Mouse (Mus musculus): ENCODE measurements around the gene Echdc2.

DNA sequence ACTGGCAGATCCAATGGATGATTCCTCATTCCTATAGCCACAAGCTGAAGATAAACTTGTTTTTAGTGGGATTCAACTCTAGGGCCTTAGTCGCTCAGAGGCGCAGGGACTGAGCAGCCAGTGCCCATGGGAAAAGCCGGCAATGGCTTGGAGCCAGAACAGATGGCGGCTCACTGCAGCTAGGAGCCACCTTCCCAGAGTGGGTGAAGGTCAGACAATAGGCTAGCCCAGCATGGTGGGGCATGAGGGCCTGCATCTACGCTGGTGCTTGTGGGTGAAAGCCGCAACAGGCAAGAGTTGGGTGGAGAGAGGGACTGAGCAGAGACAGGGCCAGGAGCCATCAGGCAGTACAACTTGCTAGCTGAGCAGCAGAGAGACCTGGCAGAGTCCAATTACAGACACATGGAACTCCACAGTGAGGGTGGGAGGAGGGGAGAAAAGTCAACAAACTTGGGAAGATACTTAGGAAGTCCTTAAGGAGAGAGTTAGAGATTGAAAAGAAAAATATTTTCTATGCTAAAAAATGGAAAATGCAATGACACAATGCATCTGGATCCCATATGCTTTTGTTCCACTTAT, 31.1 kb downstream of the Echdc2 start:
- TF ChIP-seq CTCF (IDR thresholded peaks at IDR 0.05; ENCODE audit: control insufficient read depth, insufficient read depth, insufficient replicate concordance, low read depth, low read length) (no peak), POLR2A (IDR thresholded peaks at IDR 0.05; ENCODE audit: control insufficient read depth, low read depth, low read length) (no peak)

Measured in testis, adult 2 months (tissue).